Mouse (Mus musculus) frontal cortex, adult (tissue): Measurements from ENCODE around the gene Smagp.

Experiments
- ATAC-seq: cut with Nextera tagmentation; 2 replicates; pipeline ENCODE4 v1.9.2; 2017; ENCODE audit warnings: mild to moderate bottlenecking, moderate library complexity, mixed read lengths; ENCODE audit not compliant: low TSS enrichment

Smagp gene

GRCm38 (mm10) chr15:100590436-100590835 is 46.3 kb downstream of the Smagp start:
- ATAC-seq = no peak

DNA sequence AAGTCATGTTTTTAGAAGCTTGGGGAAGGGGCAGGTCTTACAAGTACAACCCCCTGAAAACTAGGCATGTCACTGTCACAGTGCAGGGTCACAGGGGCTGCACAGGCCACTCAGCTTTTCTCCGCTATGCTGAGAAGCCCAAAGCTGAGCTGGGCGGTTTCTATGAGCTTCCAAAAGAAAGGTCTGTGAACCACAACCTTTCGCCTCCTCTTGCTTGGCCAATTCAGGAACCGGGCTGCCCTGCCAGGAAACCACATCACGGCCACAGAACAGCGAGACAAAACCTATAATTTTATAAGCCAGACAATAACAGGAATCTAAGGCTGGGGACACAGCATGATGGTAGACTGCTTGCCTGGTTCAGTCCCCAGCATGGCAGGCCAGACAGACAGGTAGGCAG is 48.4 kb downstream of the Smagp start:
- ATAC-seq = no peak

DNA sequence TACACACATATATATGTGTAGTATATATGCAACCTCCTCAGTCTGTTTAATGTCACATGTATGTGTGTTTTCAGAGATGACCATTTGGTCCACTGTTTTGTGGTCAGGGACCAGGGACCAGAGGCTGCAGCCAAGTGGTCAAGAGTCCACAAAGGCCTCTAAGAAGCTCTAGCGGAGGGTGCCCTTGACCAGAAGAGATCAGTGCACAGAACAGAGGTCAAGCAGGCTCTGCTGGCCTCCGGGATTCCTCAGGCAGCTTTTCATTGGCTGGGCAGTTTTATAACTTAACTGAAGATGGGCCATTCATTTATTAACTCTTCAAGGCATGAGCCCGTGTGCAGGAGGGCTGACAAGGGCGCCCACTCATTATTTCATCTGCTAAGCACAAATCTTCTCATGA is 49.6 kb downstream of the Smagp start:
- no peak for ATAC-seq

DNA sequence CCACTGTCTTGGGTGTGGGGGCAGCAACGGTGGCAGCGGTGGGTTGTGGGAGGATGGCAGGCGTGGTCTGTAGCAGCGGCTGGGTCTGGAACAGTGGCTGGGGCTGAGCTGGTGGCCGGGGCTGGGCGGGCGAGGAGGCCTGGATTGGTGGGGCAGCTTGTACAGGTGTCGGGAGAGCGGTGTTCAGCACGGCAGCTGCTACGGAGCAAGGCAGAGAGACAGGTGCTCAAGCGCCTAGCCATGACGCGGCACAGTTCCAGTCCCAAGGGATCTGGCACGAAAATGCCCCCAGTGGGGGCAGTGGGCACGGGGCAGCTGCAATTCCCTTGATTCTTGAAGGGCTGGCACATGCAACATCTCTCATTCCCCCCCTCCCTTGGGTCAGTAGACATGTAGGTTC is 50.8 kb downstream of the Smagp start:
- ATAC-seq = no peak

DNA sequence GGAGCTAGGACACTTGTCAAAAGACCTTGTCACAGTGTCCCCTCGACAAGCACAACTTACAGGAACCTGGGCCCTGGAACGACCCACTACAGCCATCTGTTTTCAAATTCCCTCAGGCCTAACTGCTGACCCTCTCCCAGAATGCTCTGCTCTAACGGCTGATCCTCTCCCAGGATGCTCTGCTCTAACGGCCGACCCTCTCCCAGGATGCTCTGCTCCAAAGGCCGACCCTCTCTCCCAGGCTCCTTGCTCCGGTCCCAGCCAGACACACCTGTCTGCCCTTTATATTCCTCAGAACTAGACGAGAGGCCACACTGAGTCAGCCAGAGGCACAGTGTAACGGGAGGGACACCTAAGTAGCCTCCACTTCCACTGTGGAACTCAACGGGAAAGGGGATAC is 56.6 kb downstream of the Smagp start:
- no peak for ATAC-seq

- ATAC-seq = no peak
These were observed 58.8 kb downstream of the Smagp start for GRCm38 (mm10) chr15:100577972-100578371.

GRCm38 (mm10) chr15:100576810-100577209 is 59.9 kb downstream of the Smagp start:
- no peak for ATAC-seq

DNA sequence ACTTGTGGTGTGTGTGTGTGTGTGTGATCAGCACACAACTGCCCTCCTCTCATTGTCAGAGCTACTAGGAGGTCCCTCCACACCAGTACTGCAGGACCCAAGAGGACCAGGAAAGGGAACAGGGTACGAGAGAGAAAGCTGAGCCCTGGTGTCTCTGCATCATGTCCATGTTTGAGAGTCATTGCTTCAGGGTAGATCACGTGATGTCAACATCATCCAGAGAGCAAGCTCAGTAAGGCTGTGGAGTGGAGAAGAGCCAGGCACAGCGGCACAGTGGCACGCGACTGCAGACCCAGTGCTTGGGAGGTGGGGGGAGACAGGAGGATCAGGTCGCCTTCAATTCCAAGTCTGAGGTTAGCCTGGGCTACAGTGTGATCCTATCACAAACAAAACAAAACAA is 60.3 kb downstream of the Smagp start:
- ATAC-seq = no peak

DNA sequence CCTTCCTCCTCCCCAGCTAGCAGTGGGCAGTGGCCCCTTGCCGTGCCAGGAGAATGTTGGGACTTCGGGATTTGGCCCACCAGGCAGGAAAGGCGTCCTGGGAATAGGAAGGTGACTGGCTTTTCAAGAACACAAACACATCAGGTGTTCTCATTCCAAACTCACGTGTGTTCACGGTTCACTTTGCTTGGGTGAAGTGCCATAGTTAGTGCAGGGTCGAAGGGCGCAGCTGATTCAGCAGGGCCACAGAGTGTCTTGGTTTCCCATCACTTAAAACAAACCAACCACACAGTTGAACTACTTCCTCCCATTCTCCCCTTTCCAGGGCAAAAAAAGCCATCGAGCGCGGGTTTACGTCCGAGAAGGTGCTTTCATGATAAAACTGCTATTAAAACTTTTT is 61.4 kb downstream of the Smagp start:
- no peak for ATAC-seq

- no peak for ATAC-seq
These were observed 62.4 kb downstream of the Smagp start for GRCm38 (mm10) chr15:100574378-100574777.

DNA sequence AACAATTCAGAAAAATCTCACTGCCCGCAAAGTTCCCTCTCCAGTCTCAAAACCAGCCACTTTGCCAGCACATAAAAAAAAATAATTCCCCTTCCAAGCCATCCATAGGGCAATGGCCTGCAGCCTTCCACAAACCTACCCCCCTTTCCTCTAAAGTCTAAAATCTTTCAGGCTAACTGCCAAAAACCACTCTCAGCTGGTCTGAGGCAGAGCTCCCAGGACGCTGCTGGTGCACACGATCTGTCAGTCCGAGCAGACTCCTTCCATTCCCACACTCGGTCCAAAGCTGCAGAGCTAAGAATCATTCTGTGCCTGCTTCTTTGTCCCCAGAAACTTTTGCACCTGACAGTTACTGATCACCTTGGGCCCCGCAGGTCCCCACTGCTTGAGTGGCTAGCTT is 62.8 kb downstream of the Smagp start:
- no peak for ATAC-seq
